Mouse (Mus musculus) C2C12 (cell line): ENCODE results near the gene Ehd1. TPM values are rescaled to one million over a fixed set of nuclear protein-coding genes. Genes with fewer than 3 reads are reported as not detected.

Experiments
- H3K27me3 ChIP-seq: one replicate; pipeline ENCODE4 v1.6.1; 2011; ENCODE audit not compliant: control insufficient read depth, insufficient read depth, insufficient read length
- H3K36me3 ChIP-seq: one replicate; pipeline ENCODE4 v1.6.1; 2011; ENCODE audit not compliant: control insufficient read depth, insufficient read depth
- H3K4me3 ChIP-seq: one replicate; pipeline ENCODE4 v1.5.1; 2011; ENCODE audit warnings: mild to moderate bottlenecking, control low read depth; ENCODE audit not compliant: poor library complexity, insufficient read depth, severe bottlenecking
- H3K79me2 ChIP-seq: one replicate; pipeline ENCODE4 v1.6.1; 2011; ENCODE audit not compliant: control insufficient read depth, insufficient read depth
- H3K79me3 ChIP-seq: one replicate; pipeline ENCODE4 v1.6.1; 2011; ENCODE audit warnings: low read depth, control low read depth
- H3ac ChIP-seq: one replicate; pipeline ENCODE3; 2011; ENCODE audit warnings: low read depth; ENCODE audit not compliant: control insufficient read depth, insufficient read length
- CEBPB ChIP-seq: IDR thresholded peaks from one replicate; pipeline ENCODE4 v1.6.1; 2011; ENCODE audit warnings: low read depth, mild to moderate bottlenecking, control low read depth, moderate library complexity
- CTCF ChIP-seq: IDR thresholded peaks from one replicate; pipeline ENCODE4 v1.5.1; 2011; ENCODE audit not compliant: control insufficient read depth, insufficient read depth, insufficient read length
- FOSL1 ChIP-seq: IDR thresholded peaks from one replicate; pipeline ENCODE4 v1.8.0; 2011; ENCODE audit warnings: mild to moderate bottlenecking, low read length; ENCODE audit not compliant: poor library complexity, insufficient read depth, severe bottlenecking
- MAX ChIP-seq: IDR thresholded peaks from one replicate; pipeline ENCODE4 v1.6.1; 2011; ENCODE audit warnings: mild to moderate bottlenecking, control low read depth
- MYOD1 ChIP-seq: IDR thresholded peaks from one replicate; pipeline ENCODE4 v1.6.1; 2011; ENCODE audit warnings: low read depth; ENCODE audit not compliant: control insufficient read depth, insufficient read length
- MYOG ChIP-seq: IDR thresholded peaks from one replicate; pipeline ENCODE4 v1.6.1; 2011; ENCODE audit not compliant: control insufficient read depth, insufficient read length; ENCODE audit errors: extremely low read depth
- USF1 ChIP-seq: IDR thresholded peaks from one replicate; pipeline ENCODE4 v1.6.1; 2011; ENCODE audit warnings: low read depth, mild to moderate bottlenecking, control low read depth, moderate library complexity
- polyA plus RNA-seq: library from polyadenylated mRNA; unstranded; fragments of >200 nt; fragmentation: generic; extraction: Trizol; gene quantifications from one replicate; pipeline ENCODE4 v1.2.1, GENCODE M21; 2012; ENCODE audit warnings: missing spikeins

Ehd1 gene
- polyA plus RNA-seq, 1 experiment: 219 TPM

DNA sequence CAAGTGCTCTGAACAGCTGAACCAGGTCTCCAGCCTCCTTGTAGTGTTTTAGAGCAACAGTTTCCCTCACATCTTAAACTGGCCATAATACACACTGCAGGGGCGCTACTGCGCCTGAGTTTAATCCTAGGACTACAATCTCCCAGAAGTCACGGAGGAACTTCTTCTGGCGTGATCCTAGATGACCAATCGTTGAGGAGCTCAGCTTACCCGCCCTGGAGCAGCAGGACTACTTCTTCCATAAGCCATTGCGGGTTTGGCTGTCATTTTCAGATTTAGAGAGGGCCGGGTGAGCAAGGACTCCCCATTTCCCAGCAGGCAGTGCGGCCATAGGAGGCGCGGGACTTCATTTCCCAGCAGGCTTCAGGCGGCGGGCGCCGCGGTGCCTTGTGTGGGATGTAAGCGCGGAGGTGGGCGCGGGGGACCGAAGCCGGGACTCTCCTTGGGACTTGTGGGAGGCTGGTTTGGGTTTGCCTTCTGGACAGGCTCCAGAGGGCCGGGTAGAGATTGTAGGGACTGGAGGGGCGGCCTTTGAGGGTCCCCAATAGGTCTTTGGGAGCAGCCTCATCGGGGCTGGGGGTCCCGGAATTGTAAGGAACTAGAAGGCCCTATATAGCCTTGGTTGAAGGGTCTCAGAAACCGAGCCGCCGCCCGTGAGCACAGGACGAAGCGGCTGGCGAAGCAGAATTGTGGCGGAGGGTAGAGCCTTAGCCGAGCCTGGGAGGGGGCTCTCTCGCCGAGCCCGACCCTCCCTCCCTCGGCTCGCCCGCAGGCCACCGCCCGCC lies 58.3 kb downstream of the Ehd1 start, which contains the start of gene Men1:
Men1 (plus strand) TSS at position 307 of the 785 bp plus-strand sequence.
- Histone ChIP-seq H3K36me3 (peaks cover 31% of the 10 kb centered on the region), H3K4me3 (peak within 1 kb of the TSS; percentile 89), H3K79me3 (peaks cover 13% of the 10 kb centered on the region), H3ac (peak within 1 kb of the TSS; percentile 99), H3K79me2 (peaks cover 28% of the 10 kb centered on the region), H3K27me3 (no peaks in the 10 kb centered on the region)
- TF ChIP-seq USF1: peak; percentile 34
- no peak for TF ChIP-seq CEBPB
- no peak for TF ChIP-seq MYOG

- H3K4me3 ChIP-seq: peak overlapping the region; percentile 89
- no peak for TF ChIP-seq CTCF
- peak overlapping the region; percentile 99 for H3ac ChIP-seq
Observed at GRCm38 (mm10) chr19:6335458-6335827, 58.9 kb downstream of the Ehd1 start.

DNA sequence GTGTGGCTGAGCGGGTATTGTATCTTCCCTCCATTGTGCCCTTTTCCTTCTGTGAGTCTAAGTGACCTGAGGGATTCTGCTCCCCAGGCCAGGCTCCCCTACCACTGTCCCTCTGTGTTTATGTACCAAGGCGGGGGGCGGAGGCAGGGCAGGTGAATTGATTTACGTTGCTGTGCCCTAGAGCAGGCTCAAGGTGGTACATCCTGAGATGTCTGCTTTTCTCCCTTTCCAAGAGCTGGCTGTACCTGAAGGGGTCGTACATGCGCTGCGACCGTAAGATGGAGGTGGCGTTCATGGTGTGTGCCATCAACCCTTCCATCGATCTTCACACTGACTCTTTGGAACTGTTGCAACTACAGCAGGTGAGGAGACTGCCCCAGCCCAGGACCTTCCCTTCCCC lies 60.4 kb downstream of the Ehd1 start:
- Histone ChIP-seq H3K4me3 (no peak overlapping the region), H3K79me2 (peaks cover 28% of the 10 kb centered on the region), H3K27me3 (no peaks in the 10 kb centered on the region), H3ac (no peak overlapping the region), H3K36me3 (peaks cover 36% of the 10 kb centered on the region), H3K79me3 (peaks cover 13% of the 10 kb centered on the region)
- no peak for TF ChIP-seq CEBPB
- no peak for TF ChIP-seq MYOG
- no peak for TF ChIP-seq USF1
- no peak for TF ChIP-seq MAX
- TF ChIP-seq CTCF: no peak
- TF ChIP-seq FOSL1: no peak
- TF ChIP-seq MYOD1: no peak

More at GRCm38 (mm10) chr19:6335458-6335827, 58.9 kb downstream of the Ehd1 start:
- Histone ChIP-seq H3K79me3 (peaks cover 13% of the 10 kb centered on the region), H3K79me2 (peaks cover 28% of the 10 kb centered on the region), H3K27me3 (no peaks in the 10 kb centered on the region), H3K36me3 (peaks cover 36% of the 10 kb centered on the region)

GRCm38 (mm10) chr19:6338171-6338570 lies 61.6 kb downstream of the Ehd1 start:
- Histone ChIP-seq H3K79me2 (peaks cover 28% of the 10 kb centered on the region), H3K4me3 (no peak overlapping the region), H3K36me3 (peaks cover 36% of the 10 kb centered on the region), H3ac (no peak overlapping the region), H3K27me3 (no peaks in the 10 kb centered on the region), H3K79me3 (peaks cover 13% of the 10 kb centered on the region)
- TF ChIP-seq MYOD1: no peak
- TF ChIP-seq FOSL1: no peak
- no peak for TF ChIP-seq USF1
- TF ChIP-seq MYOG: no peak
- TF ChIP-seq CEBPB: no peak
- no peak for TF ChIP-seq CTCF

DNA sequence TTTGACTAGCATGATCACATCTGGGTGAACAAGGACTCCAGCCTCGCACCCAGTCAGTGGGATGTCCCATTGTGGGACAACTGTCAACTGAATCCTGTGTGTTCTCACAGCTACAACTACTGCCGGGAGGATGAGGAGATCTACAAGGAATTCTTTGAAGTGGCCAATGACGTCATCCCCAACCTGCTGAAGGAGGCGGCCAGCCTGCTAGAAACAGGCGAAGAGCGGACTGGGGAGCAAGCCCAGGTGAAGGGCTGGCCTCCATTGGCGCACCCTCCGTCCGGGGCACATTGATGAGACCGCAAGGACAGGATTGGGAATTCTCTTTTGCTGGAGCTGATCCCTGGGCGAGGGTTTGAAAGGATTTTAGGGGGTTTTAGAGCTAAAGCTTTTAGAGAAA lies 62.2 kb downstream of the Ehd1 start:
- Histone ChIP-seq H3K4me3 (no peak overlapping the region), H3K27me3 (no peaks in the 10 kb centered on the region), H3ac (no peak overlapping the region), H3K36me3 (peaks cover 36% of the 10 kb centered on the region), H3K79me2 (peaks cover 28% of the 10 kb centered on the region), H3K79me3 (peaks cover 13% of the 10 kb centered on the region)
- TF ChIP-seq USF1 (no peak), MAX (no peak)

DNA sequence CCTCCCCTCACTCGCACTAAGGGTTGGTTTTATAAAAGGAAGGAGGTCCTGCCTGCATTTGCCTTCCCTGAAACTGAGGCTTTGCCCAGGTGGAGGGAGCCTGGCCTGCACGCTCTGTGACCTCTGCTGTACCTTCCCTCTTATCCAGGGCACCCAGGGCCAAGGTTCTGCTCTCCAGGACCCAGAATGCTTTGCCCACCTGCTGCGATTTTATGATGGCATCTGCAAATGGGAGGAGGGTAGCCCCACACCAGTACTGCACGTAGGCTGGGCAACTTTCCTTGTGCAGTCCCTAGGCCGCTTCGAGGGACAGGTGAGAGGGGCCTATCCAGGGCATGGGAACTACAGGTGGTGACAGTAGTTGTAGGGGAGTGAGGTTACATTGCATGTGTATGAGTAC lies 62.7 kb downstream of the Ehd1 start:
- Histone ChIP-seq H3K27me3 (no peaks in the 10 kb centered on the region), H3K79me3 (peaks cover 13% of the 10 kb centered on the region), H3K79me2 (peaks cover 28% of the 10 kb centered on the region), H3ac (no peak overlapping the region), H3K4me3 (no peak overlapping the region), H3K36me3 (peaks cover 36% of the 10 kb centered on the region)
- TF ChIP-seq FOSL1: no peak
- TF ChIP-seq CEBPB: no peak
- no peak for TF ChIP-seq MAX
- TF ChIP-seq CTCF: no peak
- TF ChIP-seq USF1: no peak
- no peak for TF ChIP-seq MYOG
- no peak for TF ChIP-seq MYOD1
